In the genomic region with DNA sequence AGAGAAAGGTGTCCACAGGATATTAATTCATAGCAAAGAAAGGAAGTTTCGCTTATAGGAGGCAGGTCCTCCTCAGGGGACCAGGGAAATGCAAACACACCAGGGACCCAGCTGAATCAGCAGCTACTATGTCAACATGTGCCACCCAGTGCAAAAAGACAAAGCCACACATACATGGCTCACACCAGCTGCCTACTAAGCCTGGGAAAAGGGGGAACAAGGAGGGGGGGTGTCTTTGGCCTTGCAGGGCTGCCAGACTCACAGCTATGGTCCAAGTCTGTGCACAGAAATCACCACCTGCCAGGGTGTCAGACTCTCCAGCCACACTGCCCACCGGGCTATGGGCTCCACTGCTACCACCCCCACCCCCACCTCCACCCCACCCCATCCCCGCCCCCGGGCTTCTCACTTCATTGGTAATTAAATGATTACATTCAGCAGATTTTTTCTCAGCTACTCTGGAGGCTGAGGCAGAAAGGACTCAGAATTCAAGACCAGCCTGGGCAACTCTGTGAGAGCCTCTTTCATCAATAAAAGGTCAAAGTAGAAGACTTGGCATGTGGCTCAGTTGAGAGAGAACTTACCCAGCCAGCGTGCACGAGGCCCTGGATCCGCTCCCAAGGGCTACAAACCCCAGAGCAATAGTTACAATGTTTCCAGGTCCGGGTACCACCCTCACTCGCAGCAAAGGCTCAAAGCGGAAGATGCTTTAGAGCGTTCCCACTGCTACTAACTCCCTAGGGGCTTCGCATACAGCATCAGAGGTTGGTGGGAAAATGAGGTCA, we compare ENCODE assay signal across 9 mouse cellular contexts. TPM values are rescaled to one million over a fixed set of nuclear protein-coding genes. Genes with fewer than 3 reads are reported as not detected.
DNase-seq lines count a peak whose midpoint lies in the region; ATAC-seq and TF ChIP-seq lines count a peak whose summit lies in the region.
"Had no signal": no experiment of that assay in that cellular context is flagged by ENCODE, and none has a peak within 500 bp of the region (broad histone marks: within the 10 kb centered on the region; RNA-seq: fewer than 3 reads in every experiment).

No protein-coding gene starts in this region.

- H3K9me3 ChIP-seq in midbrain, embryonic 12.5 days = no peaks in the 10 kb centered on the region

- TF ChIP-seq POLR2A in thymus, adult 2 months (IDR thresholded peaks at IDR 0.05; ENCODE audit: control insufficient read depth, extremely low read depth, insufficient read depth, low read length, poor library complexity) = no peak

- peaks cover 84% of the 10 kb centered on the region for H3K4me1 ChIP-seq in midbrain, embryonic 12.5 days
- peaks cover 13% of the 10 kb centered on the region for H3K4me1 ChIP-seq in thymus, adult 2 months (replicated peaks; ENCODE audit: control insufficient read depth, insufficient read depth, low read length)

- H3K27ac ChIP-seq in midbrain, embryonic 12.5 days (replicated peaks) = peak overlapping the region; percentile 73
- H3K27ac ChIP-seq in thymus, adult 2 months (ENCODE audit: control insufficient read depth, insufficient read depth, low read length) = no peak overlapping the region

- no peaks in the 10 kb centered on the region for H3K36me3 ChIP-seq in midbrain, embryonic 12.5 days
- no peaks in the 10 kb centered on the region for H3K36me3 ChIP-seq in thymus, adult 2 months (ENCODE audit: control insufficient read depth, insufficient read depth, low read length)

- 0 out of 2 replicates have a peak overlapping the region, but pooled peaks have one; percentile 16 for H3K9ac ChIP-seq in midbrain, embryonic 12.5 days (replicated peaks)

- H3K4me2 ChIP-seq in midbrain, embryonic 12.5 days (replicated peaks) = no peak overlapping the region; the same call in 1 of the 2 replicates

- no peak overlapping the region for H3K4me3 ChIP-seq in midbrain, embryonic 12.5 days
- no peak overlapping the region for H3K4me3 ChIP-seq in thymus, adult 2 months (ENCODE audit: control insufficient read depth, insufficient read depth, low read length)

- 53% methylated on average over 12 of the region's 12 CpGs for WGBS in midbrain, embryonic 12.5 days
- 92% methylated on average over 12 of the region's 12 CpGs for WGBS in thymus, adult 2 months

- ATAC-seq in midbrain, embryonic 12.5 days (ENCODE audit: low FRiP score, low read depth) = 0 out of 2 replicates have a peak, but pooled peaks have one; percentile 20

- no peaks in the 10 kb centered on the region for H3K27me3 ChIP-seq in midbrain, embryonic 12.5 days
- H3K27me3 ChIP-seq in thymus, adult 2 months (ENCODE audit: control insufficient read depth, insufficient read depth, low read length) = no peaks in the 10 kb centered on the region

- DNase-seq in adrenal gland, postnatal 10 days = peak; percentile 63
- no peak for DNase-seq in adrenal gland, postnatal 4 days (ENCODE audit: low spot score in 2 of 2)
- peak; percentile 87 for DNase-seq in retina, postnatal 1 day
- DNase-seq in retina, embryonic 14.5 days (ENCODE audit: low spot score) = no peak
- DNase-seq in thymus, adult 2 months = no peak
- DNase-seq in thymus, postnatal 25 days = no peak
- DNase-seq in cerebellum, adult 11 months = no peak
- DNase-seq: lung, postnatal 10 days had no signal

- no peak for TF ChIP-seq CTCF in thymus, adult 2 months (IDR thresholded peaks at IDR 0.05; ENCODE audit: borderline replicate concordance, control insufficient read depth, extremely low read depth, insufficient read depth, low read length, poor library complexity)

RNA-seq across cellular contexts. Expression of a gene that starts 6.0 kb away (rescaled TPM):
- total RNA-seq in adrenal gland, postnatal 10 days (2021) = 100 to 1,000 TPM; 125 to 153 TPM
- total RNA-seq in adrenal gland, postnatal 4 days (2021) = 100 to 1,000 TPM; 240 to 243 TPM
- polyA plus RNA-seq in midbrain, embryonic 12.5 days (2016; fragmentation: Nextera tagmentation; extraction: Ambion mirVana) = 24.5 and 25.1 TPM in 2 replicates
- polyA plus RNA-seq in thymus, adult 2 months (2012; rRNA removed) = 75.8 and 98.4 TPM in 2 replicates

Comparison
In these comparisons a context has a peak if more than half of its experiments do, and no peak if none do; other contexts are left out.
1. DNase-seq: peak in adrenal gland, postnatal 10 days (single experiment) and retina, postnatal 1 day (single experiment); none in adrenal gland, postnatal 4 days (0 of 2), retina, embryonic 14.5 days (single experiment), thymus, adult 2 months (single experiment), thymus, postnatal 25 days (single experiment) and cerebellum, adult 11 months (single experiment).